Mouse (Mus musculus) ovary, postnatal 10 days (tissue): Measurements from ENCODE around the gene Arhgef10l.
"Not testable (repeated sequence)": the region's sequence is repeated elsewhere in the genome, so short reads cannot be mapped to it uniquely, and the experiment has no call there.

Experiments
- DNase-seq: peaks from one replicate; pipeline ENCODE4 v3.0.0; 2022; ENCODE audit warnings: low spot score

The Arhgef10l gene

DNA sequence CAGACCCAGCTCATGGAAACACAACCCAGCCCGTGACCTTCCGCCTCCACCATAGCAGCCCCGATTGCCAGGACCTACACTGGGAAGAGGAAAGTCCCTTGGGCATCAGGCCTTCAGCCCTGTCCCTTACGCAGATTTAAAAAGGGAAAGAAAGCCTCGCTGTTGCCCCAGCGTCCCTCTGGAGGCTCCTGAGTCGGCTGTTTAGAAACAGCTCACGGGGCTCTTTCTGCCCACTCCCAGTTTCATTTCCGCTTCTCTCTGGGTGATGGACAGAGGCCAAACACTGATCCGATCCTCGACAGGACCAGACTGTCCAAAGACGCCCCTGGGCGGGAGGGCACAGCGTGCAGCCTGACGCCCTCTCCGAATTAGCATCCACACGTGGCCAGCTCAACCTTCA, 93.4 kb downstream of the Arhgef10l start:
- DNase-seq, result no peak

DNA sequence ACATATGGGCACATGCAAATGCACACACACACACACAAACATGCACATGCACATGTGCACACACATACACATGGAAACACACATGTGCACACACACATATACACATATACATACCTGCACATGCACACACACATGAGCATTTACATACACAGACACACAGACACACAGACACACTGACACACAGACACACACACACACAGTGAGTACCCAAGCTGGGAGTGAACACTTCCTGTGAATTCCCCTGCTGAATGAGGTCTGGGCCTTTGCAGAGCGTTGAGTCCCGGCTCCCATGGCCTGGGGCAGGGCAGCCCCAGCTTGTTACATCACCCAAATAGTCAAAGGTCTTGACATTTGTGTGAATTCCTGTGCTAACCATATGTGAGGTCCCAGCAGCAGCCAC, 96.4 kb downstream of the Arhgef10l start:
- DNase-seq, result no peak

DNA sequence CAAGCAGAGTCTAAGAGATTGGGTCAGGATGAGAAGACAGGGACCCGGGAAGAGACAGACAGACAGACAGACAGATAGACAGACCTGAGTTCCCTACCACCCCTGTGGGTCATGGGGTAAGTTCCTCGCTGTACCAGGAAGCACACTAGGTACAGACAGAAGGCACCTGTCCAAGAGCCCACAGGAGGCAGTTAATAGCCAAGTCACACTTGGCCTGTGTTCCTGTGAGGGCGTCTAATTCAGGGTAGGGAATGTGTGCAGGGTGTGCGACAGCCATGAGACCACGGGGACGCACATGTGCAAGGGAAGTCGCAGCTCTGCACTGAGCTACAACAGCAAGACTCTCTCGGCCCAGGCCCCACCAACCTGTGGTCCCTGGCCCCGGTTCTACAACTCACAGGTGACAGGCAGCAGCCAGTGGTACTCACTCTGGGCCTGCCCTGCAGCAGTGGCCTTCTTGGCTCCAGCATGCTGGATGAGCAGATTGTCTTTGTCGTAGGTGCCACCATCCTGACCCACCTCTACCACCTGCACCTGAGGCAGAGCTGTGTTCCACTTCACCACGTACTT, 97.8 kb downstream of the Arhgef10l start:
- DNase-seq, result no peak

DNA sequence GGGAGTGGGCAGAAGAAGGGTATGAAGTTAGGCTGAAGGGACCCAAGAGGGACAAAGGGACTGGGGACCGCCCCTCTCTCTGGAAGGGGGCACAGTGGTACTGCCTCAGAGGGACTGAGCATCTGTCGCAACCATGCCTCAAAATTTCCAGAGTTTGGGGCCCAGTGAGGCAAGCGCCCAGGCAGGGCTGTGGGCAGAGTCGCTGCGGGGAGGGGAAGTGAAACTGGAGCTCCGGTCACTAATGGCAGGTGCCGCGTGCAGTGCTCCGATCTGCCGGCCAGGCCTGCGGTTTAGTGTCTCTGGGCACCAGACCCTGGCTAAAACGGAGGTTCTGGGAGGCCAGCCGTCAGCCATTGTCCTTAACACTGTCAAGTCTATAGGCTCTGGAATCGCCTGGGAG, 99.0 kb downstream of the Arhgef10l start:
- DNase-seq, result no peak

DNA sequence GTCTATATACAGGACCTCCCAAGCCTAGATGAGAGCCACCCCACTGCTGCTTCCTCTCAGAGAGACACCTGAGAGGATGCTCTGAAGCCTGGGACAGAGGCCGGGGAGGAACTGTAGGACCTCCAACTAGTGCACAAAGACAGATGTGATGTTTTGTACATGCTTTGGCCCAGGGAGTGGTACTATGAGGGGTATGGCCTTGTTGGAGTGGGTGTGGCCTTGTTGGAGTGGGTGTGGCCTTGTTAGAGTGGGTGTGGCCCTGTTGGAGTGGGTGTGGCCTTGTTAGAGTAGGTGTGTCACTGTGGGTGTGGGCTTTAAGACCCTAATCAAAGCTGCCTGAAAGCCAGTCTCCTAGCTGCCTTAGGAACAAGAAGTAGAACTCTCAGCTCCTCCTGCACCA, 101.4 kb downstream of the Arhgef10l start:
- DNase-seq, result not testable (repeated sequence)

DNA sequence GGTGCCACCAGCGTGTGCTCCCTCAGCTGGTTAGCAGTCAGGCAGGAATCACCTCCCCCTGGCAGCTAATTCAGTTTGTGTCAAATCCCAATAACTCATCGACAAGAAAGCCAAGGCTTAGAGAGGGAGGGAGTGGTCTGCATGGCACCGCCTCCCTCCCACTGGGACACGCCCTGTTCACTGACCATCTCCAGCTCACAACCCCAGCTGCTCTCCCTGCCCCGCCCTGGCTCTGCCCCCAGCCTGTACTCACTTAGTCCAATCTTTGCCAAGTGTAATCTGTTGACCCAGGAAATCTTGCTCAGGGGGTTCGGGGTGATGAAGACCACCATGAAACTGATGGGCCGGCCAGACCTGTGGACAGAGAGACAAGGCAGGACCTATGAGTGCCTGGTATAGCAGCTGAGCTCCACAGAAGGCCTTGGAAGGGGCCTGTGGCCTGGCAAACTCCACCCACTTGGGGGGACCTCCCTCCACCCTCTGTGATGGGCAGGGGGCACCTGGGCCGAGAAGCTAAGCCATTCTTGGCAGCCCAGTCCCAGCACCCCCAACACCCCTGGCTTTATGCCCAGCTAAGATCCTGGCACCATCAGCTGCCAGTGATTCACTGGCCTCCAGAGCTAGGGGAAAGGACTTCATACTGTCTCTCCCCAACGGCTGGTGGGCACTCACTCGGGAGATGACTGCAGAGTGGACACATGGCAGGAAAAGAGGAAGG, 103.2 kb downstream of the Arhgef10l start:
- no peak for DNase-seq

DNA sequence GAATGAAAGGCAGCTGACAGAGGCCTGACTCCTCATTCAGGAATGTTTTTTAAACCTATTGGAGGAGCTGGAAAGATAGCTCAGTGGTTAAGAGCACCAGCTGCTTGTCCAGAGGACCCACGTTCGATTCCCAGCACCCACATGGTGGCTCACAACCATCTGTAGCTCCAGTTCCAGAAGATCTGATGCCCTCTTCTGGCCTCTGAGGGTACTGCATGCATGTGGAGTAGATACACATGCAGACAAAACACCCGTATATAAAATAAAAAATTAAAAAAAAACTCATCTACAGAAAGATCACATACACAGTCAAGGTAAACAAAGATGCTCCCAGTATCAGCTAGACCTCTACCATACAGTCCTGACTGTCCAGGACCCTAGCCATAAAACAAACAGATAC, 104.1 kb downstream of the Arhgef10l start:
- no peak for DNase-seq

DNA sequence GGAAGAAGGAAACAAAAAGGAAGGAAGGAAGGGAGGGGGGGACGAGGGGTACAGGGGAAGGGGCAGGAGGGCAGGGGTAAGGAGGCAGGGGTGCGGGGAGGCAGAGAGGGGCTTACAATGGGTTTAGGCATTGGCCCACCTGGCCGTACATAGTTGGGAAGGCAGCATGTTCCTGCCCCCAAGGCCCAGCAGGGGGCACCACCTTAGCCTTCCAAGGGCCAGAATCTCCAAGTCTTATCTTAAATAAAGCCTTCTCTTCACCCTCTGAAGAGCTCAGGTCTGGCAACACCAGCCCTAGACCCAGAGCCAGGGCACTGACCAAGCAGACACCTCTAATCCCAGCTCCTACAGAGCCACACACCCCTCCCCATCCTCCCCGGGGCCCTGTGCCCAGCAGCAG, 106.0 kb downstream of the Arhgef10l start:
- DNase-seq, result no peak

DNA sequence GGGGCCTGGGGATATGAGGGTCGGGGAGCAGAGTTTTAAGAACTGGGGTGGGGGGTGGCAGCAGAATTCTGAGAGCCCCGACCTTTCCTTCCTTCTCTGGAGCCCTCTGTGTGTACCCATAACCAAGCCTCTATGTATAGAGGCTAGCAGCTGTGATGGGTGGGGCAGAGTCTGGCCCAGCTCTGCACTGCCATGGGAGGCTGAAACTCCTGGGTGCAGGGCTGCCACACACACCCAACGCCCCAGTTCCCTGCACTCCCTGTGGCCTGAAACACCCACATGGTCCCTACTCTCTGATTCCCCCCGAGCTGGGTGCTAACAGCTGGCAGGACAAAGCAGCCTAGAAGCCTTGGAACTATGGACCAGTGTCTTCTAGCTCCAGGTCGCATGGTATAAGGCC, 107.6 kb downstream of the Arhgef10l start:
- DNase-seq, result no peak

DNA sequence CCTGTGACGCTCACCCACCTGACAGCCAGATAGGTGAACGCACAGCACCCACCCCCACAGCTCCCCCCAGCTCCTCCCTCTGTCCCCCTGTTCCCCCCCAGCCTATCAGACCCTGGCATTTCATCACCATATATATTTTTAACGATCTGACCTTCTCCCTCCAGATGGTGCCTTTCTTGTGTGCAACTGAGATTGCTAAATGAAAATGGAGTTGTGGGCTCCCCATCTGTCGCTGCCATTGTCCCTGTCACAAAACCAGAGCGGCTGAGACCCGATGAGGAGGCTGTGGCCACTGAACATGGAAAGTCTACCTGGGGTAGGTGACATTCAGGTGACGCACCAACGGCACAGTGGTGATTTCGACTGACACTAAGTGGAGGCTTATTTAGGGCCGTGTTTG, 109.3 kb downstream of the Arhgef10l start:
- DNase-seq, result no peak

DNA sequence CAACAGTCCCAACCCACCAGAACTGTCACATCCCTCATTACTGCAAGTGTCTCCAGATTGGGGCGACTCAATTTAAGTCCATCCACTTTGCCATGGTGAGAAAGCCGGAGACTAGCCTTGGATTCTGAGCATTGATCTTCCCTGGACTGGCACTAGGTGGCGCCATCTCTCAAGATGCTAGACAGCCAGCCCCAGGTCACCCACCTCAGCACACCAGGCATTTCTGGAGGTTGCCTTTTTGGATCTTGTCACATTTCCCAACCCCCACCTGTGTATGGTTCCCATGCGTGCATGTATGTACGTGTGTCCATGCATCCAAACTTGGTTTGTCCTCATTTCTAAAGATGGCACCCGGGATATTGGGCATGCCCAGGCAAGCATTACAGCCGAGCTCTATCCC, 110.5 kb downstream of the Arhgef10l start:
- DNase-seq, result no peak

DNA sequence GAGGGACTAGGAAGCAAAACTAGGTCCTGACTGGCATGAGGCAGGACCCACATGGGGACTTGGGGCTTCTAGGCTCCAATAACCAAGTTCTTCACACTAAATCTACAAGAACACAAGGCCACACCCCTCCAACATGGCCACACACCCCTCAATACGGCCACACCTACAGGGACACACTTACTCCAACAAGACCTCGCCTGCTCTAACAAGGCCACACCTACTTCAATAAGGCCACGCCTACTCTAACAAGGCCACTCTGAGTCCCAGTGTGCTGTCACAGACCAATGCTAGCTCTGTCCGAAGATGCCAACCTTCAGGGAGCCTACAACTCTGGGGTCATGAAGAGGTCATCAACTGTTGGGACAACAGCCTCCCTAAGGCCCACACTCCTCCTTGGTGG, 111.3 kb downstream of the Arhgef10l start:
- DNase-seq, result no peak

DNA sequence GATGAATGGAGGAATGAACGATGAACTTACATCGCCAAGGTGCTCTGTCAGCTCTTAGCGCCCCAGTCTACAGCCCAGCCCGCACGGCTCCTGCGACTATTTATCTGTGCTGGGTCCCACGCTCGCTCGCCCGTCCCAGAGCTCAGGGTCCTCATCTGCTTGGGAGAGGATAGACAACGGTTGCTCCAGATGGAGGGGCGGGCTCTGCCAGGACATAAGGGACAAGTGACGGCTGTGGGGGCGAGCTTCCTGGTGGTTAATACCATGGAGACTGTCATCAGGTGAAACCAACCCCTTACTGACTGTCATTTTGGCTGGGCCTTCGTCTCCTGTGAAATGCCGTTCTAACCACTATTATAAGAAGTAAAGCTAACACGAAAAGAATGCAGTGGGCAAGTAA, 114.0 kb downstream of the Arhgef10l start:
- no peak for DNase-seq

DNA sequence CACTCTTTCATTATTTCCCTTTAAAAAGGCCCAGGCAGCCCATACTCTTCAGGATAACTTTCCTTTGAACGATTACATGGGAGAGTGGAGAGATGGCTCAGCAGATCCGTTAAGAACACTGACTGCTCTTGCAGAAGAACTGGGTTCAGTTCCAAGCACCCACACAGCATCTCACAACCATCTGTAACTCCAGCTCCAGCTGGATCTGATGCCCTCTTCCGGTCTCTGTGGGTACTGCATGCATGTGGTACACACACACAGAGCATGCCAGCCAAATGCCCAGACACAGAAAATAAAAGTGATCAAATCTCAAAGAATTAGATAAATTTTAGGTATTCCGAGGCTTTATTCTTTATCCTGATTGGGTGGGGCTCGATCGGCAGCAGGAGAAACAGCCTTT, 115.1 kb downstream of the Arhgef10l start:
- no peak for DNase-seq

DNA sequence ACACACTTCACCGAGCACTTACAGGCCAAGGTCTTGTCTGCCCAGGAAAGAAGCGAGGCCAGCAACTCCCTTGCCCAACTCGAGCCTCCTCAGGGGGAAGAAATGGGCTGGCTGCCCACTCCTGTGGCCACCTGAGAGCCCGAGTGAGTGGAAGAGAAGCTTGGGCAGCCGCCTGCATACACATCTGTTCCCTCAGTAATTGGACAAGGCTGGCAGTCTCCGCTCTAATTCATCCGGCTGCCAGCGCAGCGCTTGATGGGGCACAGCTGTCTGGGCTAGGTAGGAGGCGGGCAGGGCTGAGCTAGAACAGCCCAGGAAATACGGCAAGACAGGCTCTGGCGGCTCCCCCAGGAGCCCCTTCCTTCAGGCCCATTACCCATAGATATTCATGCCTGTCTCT, 115.8 kb downstream of the Arhgef10l start:
- no peak for DNase-seq

DNA sequence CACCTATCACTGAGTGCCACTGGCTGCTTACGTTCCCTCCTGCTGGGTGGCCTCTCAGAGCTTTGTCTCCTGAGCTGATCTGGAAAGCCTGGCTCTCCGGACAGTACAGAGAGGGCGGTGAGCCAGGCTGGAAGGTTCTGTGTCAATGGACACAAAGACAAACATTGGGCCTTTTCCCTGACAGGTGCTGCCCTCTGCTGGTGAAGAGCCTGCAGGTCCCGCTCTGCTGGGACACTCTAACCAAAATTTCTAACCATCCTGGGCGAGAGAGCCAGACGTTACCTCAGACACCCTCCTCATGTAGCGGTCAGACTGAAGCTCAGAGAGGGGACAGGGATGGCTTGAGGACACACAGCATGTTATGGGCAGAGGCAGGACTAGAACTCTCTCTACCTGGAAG, 118.3 kb downstream of the Arhgef10l start:
- peak; percentile 49 for DNase-seq

DNA sequence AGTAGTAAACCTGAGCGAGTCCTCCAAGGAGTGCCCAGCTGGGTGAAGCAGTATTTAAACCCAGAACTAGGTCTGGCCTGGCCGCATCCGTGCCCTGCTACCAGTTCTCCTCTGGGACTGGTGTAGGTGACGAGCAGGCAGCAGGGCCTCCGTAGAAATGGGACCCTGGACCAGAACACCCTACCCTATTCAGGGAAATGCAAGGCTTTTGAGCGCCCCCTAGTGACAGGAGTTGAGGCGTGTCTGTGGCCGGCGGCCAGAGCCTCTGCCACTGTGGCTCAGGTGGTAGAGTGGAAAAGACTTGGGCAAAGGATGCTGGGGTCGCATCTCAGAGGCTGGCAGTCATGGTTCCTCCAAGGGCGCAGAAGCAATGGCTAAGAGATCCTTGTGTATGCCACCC, 126.7 kb downstream of the Arhgef10l start:
- peak; percentile 11 for DNase-seq

DNA sequence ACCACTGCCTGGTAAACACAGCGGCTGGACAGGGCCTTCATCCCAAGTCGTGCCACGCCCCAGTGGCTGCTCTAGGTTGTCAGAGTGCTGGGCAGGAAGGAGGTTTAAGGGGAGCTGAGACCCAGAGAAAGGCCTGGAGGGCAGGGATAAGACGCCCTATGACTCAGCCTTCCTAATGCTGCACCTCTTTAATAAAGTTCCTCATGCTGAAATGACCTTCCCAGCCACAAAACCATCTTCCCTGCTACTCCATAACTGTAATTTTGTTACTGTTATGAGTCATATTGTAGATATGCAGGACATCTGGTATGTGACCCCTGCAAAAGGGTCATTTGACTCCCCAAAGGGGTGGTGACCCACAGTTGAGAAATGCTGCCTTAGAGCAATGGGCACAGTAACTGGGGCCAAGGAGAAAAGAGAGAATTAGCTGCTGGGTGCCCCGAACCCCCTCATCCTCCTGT, 128.2 kb downstream of the Arhgef10l start:
- DNase-seq, result no peak

DNA sequence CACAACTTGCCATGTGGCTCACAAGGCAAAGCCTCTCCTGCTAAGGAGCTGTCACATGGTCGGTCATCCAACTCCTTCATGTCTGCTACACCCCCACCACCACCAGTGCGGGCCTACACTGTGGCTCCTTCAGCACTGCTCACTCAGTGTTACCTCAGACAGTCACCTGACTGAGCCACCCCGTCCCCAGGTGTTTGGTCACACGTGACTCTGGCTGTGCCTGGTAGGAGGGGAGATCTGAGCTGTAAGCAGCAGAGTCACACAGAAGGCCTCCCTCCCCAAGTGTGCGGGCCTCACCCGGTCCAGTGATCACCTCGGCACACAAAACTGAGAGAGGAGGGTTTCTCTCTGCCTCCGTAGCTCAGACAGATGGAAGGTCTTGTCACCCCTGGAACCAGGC, 130.5 kb downstream of the Arhgef10l start:
- no peak for DNase-seq

DNA sequence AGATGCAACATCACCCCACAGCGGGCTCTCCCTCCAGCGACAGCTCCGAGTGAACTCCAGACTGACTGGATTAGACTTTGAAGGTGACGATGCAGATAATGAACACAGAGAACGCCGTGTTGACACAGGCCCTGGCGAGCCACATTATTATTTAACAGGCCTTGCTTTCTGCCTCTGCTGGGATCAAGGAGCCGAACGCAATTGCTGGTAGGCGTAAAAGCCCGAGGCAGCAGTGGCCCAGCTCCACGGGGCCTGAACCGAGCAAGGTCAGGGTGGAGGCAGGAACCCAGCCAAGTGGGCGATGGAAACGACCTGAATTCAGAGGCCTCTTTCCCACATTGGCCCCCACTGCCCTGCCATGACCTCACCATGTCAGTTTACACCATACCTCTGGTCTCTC, 133.5 kb downstream of the Arhgef10l start:
- DNase-seq, result no peak

DNA sequence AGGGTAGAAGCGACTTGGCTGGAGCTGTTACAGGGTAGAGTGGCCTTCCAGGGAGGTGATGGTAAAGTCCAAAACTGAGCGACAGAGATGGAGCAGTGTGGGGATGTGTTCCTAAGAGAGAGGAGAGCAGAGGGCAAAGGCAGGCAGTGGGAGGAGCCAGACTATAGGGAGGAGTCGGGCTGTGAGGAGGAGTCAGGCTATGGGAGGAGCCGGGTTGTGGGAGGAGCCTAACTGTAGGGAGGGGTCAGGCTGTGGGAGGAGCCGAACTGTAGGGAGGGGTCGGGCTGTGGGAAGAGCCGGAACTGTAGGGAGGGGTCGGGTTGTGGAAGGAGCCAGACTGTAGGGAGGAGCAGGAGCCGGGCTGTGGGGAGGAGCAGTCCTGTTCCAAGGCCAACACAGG, 134.8 kb downstream of the Arhgef10l start:
- no peak for DNase-seq

DNA sequence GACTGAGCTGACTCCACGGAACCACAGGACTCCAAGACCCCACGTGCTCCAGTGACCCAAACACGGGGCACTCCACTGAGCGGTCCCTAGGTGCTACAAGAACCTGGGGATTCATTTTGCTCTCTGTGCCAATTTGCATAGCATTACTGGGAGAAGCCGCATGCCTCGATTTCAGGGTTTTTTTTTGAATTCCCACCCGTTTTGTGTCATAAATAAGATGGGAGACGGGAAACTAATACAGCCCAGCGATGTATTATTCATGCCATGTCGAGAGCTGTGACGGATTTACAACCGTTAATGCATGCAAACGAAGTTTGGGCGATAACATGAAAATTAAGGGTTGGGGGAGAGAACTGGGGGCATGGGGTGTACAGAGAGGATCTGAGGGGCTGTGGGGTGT, 136.1 kb downstream of the Arhgef10l start:
- DNase-seq, result no peak

DNA sequence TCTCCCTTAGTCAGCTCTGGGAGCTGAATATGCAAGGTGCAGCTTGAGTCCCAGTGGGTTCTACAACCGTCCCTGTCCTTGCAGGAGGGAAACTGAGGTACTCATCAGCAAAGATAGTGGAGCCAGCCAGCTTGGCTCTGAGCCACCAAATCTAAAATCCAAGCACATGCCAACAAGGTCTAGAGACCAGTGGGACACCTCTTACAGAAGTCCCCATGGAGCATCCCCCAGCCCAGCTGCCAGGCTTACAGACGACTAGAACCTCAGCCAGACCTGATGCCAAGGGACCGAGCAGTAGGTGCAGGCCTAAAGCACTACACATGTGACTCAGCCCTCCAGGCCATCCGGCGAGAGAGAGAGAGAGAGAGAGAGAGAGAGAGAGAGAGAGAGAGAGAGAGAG, 137.4 kb downstream of the Arhgef10l start:
- no peak for DNase-seq

DNA sequence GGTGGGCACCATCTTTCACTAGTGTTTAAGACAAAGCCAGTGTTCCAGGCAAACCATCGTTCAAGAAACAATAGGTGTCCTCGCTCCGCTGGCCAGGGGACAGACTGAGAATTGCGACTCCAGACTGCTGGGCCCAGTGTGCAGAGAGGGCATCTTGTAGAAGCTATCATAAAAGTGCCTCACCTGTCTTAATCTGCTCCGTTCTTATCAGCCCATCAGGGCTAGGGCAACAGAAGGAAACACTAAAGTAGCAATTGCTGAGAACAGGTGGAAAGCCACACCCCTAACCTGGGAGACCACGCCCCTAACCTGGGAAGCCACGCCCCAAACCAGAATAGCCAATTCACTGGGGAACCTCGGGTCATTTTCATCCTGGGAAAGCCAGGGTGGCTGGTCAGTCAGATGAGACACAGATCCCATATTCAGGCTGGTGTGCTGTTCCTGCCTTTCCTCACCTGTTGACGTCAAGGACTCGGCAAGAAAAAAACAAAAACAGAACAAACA, 140.1 kb downstream of the Arhgef10l start:
- no peak for DNase-seq
